Comparison of ENCODE assay signal across 24 mouse cellular contexts in the genomic region with DNA sequence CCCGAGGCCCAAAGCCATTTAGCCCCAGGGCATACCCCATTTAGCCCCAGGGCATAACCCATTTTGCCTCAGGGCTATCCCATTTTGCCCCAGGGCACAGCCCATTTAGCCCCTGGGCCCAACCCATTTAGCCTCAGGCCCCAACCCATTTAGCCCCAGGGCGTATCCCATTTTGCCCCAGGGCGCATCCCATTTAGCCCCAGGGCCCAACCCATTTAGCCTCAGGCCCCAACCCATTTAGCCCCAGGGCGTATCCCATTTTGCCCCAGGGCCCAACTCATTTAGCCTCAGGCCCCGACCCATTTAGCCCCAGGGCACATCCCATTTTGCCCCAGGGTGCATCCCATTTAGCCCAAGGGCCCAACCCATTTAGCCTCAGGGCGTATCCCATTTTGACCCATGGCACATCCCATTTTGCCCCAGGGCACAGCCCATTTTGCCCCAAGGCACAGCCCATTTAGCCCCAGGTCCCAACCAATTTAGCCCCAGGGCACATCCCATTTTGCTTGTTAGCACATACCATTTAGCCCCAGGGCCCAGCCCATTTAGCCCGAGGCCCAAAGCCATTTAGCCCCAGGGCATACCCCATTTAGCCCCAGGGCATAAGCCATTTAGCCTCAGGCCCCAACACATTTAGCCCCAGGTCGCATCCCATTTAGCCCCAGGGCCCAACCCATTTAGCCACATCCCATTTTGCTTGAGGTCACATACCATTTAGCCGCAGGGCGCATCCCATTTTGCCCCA. TPM values are rescaled to one million over a fixed set of nuclear protein-coding genes. Genes with fewer than 3 reads are reported as not detected.
DNase-seq lines count a peak whose midpoint lies in the region; ATAC-seq and TF ChIP-seq lines count a peak whose summit lies in the region.
"Not testable (repeated sequence)": the region's sequence is repeated elsewhere in the genome, so short reads cannot be mapped to it uniquely, and the experiment has no call there.
"Had no signal": no experiment of that assay in that cellular context is flagged by ENCODE, and none has a peak within 500 bp of the region (broad histone marks: within the 10 kb centered on the region; RNA-seq: fewer than 3 reads in every experiment).

No protein-coding gene starts in this region.

- not testable (repeated sequence) for H3K27me3 ChIP-seq in embryonic facial prominence, embryonic 10.5 days (replicated peaks; ENCODE audit: low read depth, poor library complexity, severe bottlenecking); stomach, postnatal 0 days (ENCODE audit: control insufficient read depth, insufficient read depth, low read length)

- not testable (repeated sequence) for TF ChIP-seq CTCF in left cerebral cortex, adult 2 months (IDR thresholded peaks at IDR 0.05); stomach, postnatal 0 days (IDR thresholded peaks at IDR 0.05; ENCODE audit: low read depth)

- not testable (repeated sequence) for H3K9ac ChIP-seq in stomach, postnatal 0 days (ENCODE audit: low read length)

- intact Hi-C loops in gastrocnemius, postnatal 14 days (cut with DNase I; ENCODE audit: low total_unique reads); left cerebral cortex, adult 2 months (cut with DNase I): not testable (repeated sequence)

- DNase-seq in ZHBTc4 (ENCODE audit: low read depth, low spot score) = peak; percentile 47
- peak; percentile 5 for DNase-seq in embryonic facial prominence, embryonic 10.5 days (ENCODE audit: low spot score)
- DNase-seq in gastrocnemius, postnatal 14 days = peak; percentile 40
- DNase-seq in heart, postnatal 4 days = peak; percentile 12
- DNase-seq in left cerebral cortex, adult 2 months (ENCODE audit: extremely low spot score in 1 of 2, low spot score in 2 of 2) = peak; percentile 9 to 11
- DNase-seq in lung, postnatal 25 days (ENCODE audit: low spot score) = peak; percentile 1
- DNase-seq in stomach, postnatal 0 days (ENCODE audit: low spot score) = peak; percentile 9
- peak; percentile 19 to 79 for DNase-seq in urinary bladder, postnatal 4 days (ENCODE audit: low spot score in 2 of 2)

- H3K36me3 ChIP-seq in embryonic facial prominence, embryonic 10.5 days (replicated peaks); stomach, postnatal 0 days (ENCODE audit: control insufficient read depth, insufficient read depth, low read length): not testable (repeated sequence)

- TF ChIP-seq EP300 in stomach, postnatal 0 days (optimal IDR thresholded peaks at IDR 0.05) = not testable (repeated sequence)

- ATAC-seq in stomach, postnatal 0 days (ENCODE audit: low FRiP score, low TSS enrichment) = not testable (repeated sequence)

- not testable (repeated sequence) for H3K4me2 ChIP-seq in stomach, postnatal 0 days (replicated peaks; ENCODE audit: low read depth)

- H3K4me3 ChIP-seq in embryonic facial prominence, embryonic 10.5 days; left cerebral cortex, adult 2 months; stomach, postnatal 0 days (ENCODE audit: low read depth, low read length): not testable (repeated sequence)

- WGBS in embryonic facial prominence, embryonic 10.5 days = 86% methylated on average over 10 of the region's 10 CpGs
- WGBS in stomach, postnatal 0 days = 89% methylated on average over 10 of the region's 10 CpGs

- H3K9me3 ChIP-seq in embryonic facial prominence, embryonic 10.5 days = peaks cover 66% of the 10 kb centered on the region
- H3K9me3 ChIP-seq in stomach, postnatal 0 days (ENCODE audit: control insufficient read depth, low read length) = not testable (repeated sequence)

- H3K4me1 ChIP-seq in embryonic facial prominence, embryonic 10.5 days; stomach, postnatal 0 days (replicated peaks; ENCODE audit: control insufficient read depth, insufficient read depth): not testable (repeated sequence)

- H3K27ac ChIP-seq in embryonic facial prominence, embryonic 10.5 days (replicated peaks); left cerebral cortex, adult 2 months; stomach, postnatal 0 days (replicated peaks): not testable (repeated sequence)

RNA-seq across cellular contexts. Expression of gene Vmn1r3, which starts 8.2 kb away (rescaled TPM):
- not detected in 2 replicates for polyA plus RNA-seq in embryonic facial prominence, embryonic 10.5 days (2016; fragmentation: Nextera tagmentation; extraction: Ambion mirVana)
- not detected for total RNA-seq in gastrocnemius, postnatal 14 days (2021)
- total RNA-seq in heart, postnatal 4 days (2021) = not detected
- not detected for total RNA-seq in left cerebral cortex, adult 2 months (2021)
- not detected in 2 replicates for polyA plus RNA-seq in stomach, postnatal 0 days (2015; fragmentation: Nextera tagmentation; extraction: Ambion mirVana)
- total RNA-seq: adrenal gland, postnatal 14 days; G1E; gastrocnemius, postnatal 25 days; heart, adult 18-20 months; heart, postnatal 14 days had no signal
- polyA plus RNA-seq: CD4-positive, CD25-positive, alpha-beta regulatory T cell, adult 4 months; embryonic facial prominence, embryonic 11.5 days; embryonic facial prominence, embryonic 15.5 days; erythroblast, embryonic 14.5 days; forebrain, embryonic 12.5 days; forebrain, embryonic 16.5 days; frontal cortex, adult 2 months; G1E; heart, embryonic 11.5 days; heart, embryonic 15.5 days; hindbrain, embryonic 10.5 days; hindbrain, embryonic 14.5 days had no signal

RNA-seq across cellular contexts. Expression of gene Vmn1r2, which starts 9.8 kb away (rescaled TPM):
- polyA plus RNA-seq in embryonic facial prominence, embryonic 10.5 days (2016; fragmentation: Nextera tagmentation; extraction: Ambion mirVana) = not detected in 2 replicates
- total RNA-seq in gastrocnemius, postnatal 14 days (2021) = not detected
- not detected for total RNA-seq in heart, postnatal 4 days (2021)
- not detected for total RNA-seq in left cerebral cortex, adult 2 months (2021)
- not detected in 2 replicates for polyA plus RNA-seq in stomach, postnatal 0 days (2015; fragmentation: Nextera tagmentation; extraction: Ambion mirVana)
- total RNA-seq: adrenal gland, postnatal 14 days; gastrocnemius, postnatal 25 days; heart, adult 18-20 months; heart, postnatal 14 days had no signal
- polyA plus RNA-seq: CD4-positive, CD25-positive, alpha-beta regulatory T cell, adult 4 months; embryonic facial prominence, embryonic 11.5 days; embryonic facial prominence, embryonic 15.5 days; erythroblast, embryonic 14.5 days; forebrain, embryonic 12.5 days; forebrain, embryonic 16.5 days; frontal cortex, adult 2 months; G1E; heart, embryonic 11.5 days; heart, embryonic 15.5 days; hindbrain, embryonic 10.5 days; hindbrain, embryonic 14.5 days had no signal
